Mouse (Mus musculus): Measurements from ENCODE around the gene Ifrd1.

DNA sequence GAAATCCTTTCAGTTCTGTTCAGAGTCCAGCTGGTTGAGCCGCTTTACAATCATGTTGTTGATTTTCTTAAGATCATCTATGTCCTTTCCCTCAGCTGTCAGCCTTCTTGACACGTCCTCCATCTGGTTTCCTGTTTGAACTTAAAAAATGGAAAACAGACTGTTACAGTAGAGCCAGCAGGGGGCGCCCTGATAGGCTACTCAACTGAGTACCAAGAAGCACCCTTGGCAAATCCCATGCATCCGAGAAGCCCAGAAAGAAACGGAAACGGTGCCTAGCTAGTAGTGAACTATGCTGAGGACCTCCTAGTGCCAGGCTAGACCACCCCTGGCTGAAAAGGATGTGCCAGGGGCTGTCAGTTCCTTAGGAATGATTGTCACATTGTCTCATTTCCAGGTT lies 71.2 kb downstream of the Ifrd1 start:
- TF ChIP-seq CTCF (IDR thresholded peaks at IDR 0.05; ENCODE audit: low read depth, low read length) (peak; percentile 46; the same call in 1 of the 2 replicates), GATA1 (IDR thresholded peaks at IDR 0.05; ENCODE audit: borderline replicate concordance, low read length) (no peak)

All from G1E (cell line).